Mouse (Mus musculus) hindbrain, embryonic 10.5 days (tissue): ENCODE measurements around the gene Mast4. TPM values are rescaled to one million over a fixed set of nuclear protein-coding genes. Genes with fewer than 3 reads are reported as not detected.

Experiments used
- DNase-seq: peaks from one replicate; pipeline ENCODE4 v3.0.0-alpha.2; 2017; ENCODE audit warnings: low spot score
- H3K27ac ChIP-seq: fragments of 300-500 bp; sonication (generic); 2 replicates; pipeline ENCODE4 v1.5.1; 2016; ENCODE audit warnings: mild to moderate bottlenecking, moderate library complexity
- H3K27me3 ChIP-seq: fragments of 300-500 bp; sonication (generic); 2 replicates; pipeline ENCODE4 v1.6.1; 2016; ENCODE audit warnings: mild to moderate bottlenecking; ENCODE audit not compliant: poor library complexity, insufficient read depth, severe bottlenecking
- H3K36me3 ChIP-seq: fragments of 300-500 bp; sonication (generic); 2 replicates; pipeline ENCODE4 v1.6.1; 2016; ENCODE audit warnings: mild to moderate bottlenecking, moderate library complexity
- H3K4me1 ChIP-seq: fragments of 300-500 bp; sonication (generic); replicated peaks from 2 replicates; pipeline ENCODE4 v1.6.1; 2016; ENCODE audit warnings: mild to moderate bottlenecking
- H3K4me3 ChIP-seq: fragments of 300-500 bp; sonication (generic); 2 replicates; pipeline ENCODE4 v1.5.1; 2016; ENCODE audit warnings: mild to moderate bottlenecking, moderate library complexity
- H3K9me3 ChIP-seq: fragments of 300-500 bp; sonication (generic); 2 replicates; pipeline ENCODE4 v1.6.1; 2016; ENCODE audit warnings: mild to moderate bottlenecking, moderate library complexity
- WGBS: fragments of 180-500 bp; shearing (Covaris S2); methylation state at CpG from one replicate; pipeline ENCODE4 v1.1.7; 2016; 5-methylcytosine and 5-hydroxymethylcytosine counted together
- polyA plus RNA-seq: library from polyadenylated mRNA; unstranded; fragments of >200 nt; fragmentation: Nextera tagmentation; extraction: Ambion mirVana; gene quantifications from 2 replicates; pipeline ENCODE4 v1.2.1, GENCODE M21; 2016

Gene Mast4
- polyA plus RNA-seq, 1 experiment from 2014 or later = 19.3 TPM

GRCm38 (mm10) chr13:103333601-103334391, 501 bp downstream of the Mast4 start:
- under 1% methylated on average over 74 of the region's 74 CpGs for WGBS
- DNase-seq = peak; percentile 76
- Histone ChIP-seq H3K36me3 (no peaks in the 10 kb centered on the region), H3K27me3 (peaks cover 46% of the 10 kb centered on the region), H3K27ac (peak overlapping the region; percentile 81), H3K4me1 (peaks cover 42% of the 10 kb centered on the region), H3K4me3 (peak overlapping the region; percentile 77), H3K9me3 (no peaks in the 10 kb centered on the region)

- peak overlapping the region; percentile 9; the same call in 1 of the 2 replicates for H3K27ac ChIP-seq
- peak overlapping the region; percentile 77 for H3K4me3 ChIP-seq
- H3K27me3 ChIP-seq = peaks cover 46% of the 10 kb centered on the region
- WGBS = 1% methylated on average over 17 of the region's 17 CpGs
- DNase-seq = no peak
- H3K9me3 ChIP-seq = no peaks in the 10 kb centered on the region
- no peaks in the 10 kb centered on the region for H3K36me3 ChIP-seq
- H3K4me1 ChIP-seq = peaks cover 42% of the 10 kb centered on the region
Observed at GRCm38 (mm10) chr13:103333153-103333552, 1.1 kb downstream of the Mast4 start.

GRCm38 (mm10) chr13:103332731-103333130, 1.6 kb downstream of the Mast4 start:
- Histone ChIP-seq H3K4me3 (peak overlapping the region; percentile 77), H3K27ac (no peak overlapping the region), H3K36me3 (no peaks in the 10 kb centered on the region), H3K27me3 (peaks cover 46% of the 10 kb centered on the region), H3K9me3 (no peaks in the 10 kb centered on the region), H3K4me1 (peaks cover 42% of the 10 kb centered on the region)
- WGBS = 4% methylated on average over 9 of the region's 9 CpGs
- DNase-seq = peak; percentile 36

- Histone ChIP-seq H3K4me1 (peaks cover 39% of the 10 kb centered on the region), H3K36me3 (no peaks in the 10 kb centered on the region), H3K27ac (no peak overlapping the region), H3K9me3 (no peaks in the 10 kb centered on the region), H3K4me3 (no peak overlapping the region), H3K27me3 (peaks cover 43% of the 10 kb centered on the region)
- 58% methylated on average over 7 of the region's 7 CpGs for WGBS
- DNase-seq = no peak
Observed at GRCm38 (mm10) chr13:103331096-103331495, 3.2 kb downstream of the Mast4 start.

- 0 out of 2 replicates have a peak, but pooled peaks cover 4% of the 10 kb centered on the region for H3K9me3 ChIP-seq
- peaks cover 22% of the 10 kb centered on the region for H3K27me3 ChIP-seq
- peaks cover 13% of the 10 kb centered on the region for H3K4me1 ChIP-seq
- DNase-seq = no peak
- H3K36me3 ChIP-seq = no peaks in the 10 kb centered on the region
- WGBS = 85% methylated on average over 16 of the region's 16 CpGs
- no peak overlapping the region for H3K4me3 ChIP-seq
- no peak overlapping the region for H3K27ac ChIP-seq
Observed at GRCm38 (mm10) chr13:103328299-103328698, 6.0 kb downstream of the Mast4 start.

- Histone ChIP-seq H3K4me3 (no peak overlapping the region), H3K9me3 (0 out of 2 replicates have a peak, but pooled peaks cover 7% of the 10 kb centered on the region), H3K4me1 (peaks cover 8% of the 10 kb centered on the region), H3K36me3 (no peaks in the 10 kb centered on the region), H3K27me3 (peaks cover 17% of the 10 kb centered on the region), H3K27ac (no peak overlapping the region)
- WGBS = 81% methylated on average over 9 of the region's 9 CpGs
- DNase-seq = no peak
Observed at GRCm38 (mm10) chr13:103327843-103328242, 6.5 kb downstream of the Mast4 start.

- Histone ChIP-seq H3K4me1 (no peaks in the 10 kb centered on the region; the same call in 1 of the 2 replicates), H3K27me3 (peaks cover 2% of the 10 kb centered on the region; the same call in 1 of the 2 replicates), H3K36me3 (no peaks in the 10 kb centered on the region), H3K4me3 (no peak overlapping the region), H3K27ac (no peak overlapping the region), H3K9me3 (peaks cover 10% of the 10 kb centered on the region; the same call in 1 of the 2 replicates)
- DNase-seq = no peak
- WGBS = 90% methylated on average over 13 of the region's 13 CpGs
Observed at GRCm38 (mm10) chr13:103326186-103326585, 8.1 kb downstream of the Mast4 start.

- H3K9me3 ChIP-seq = peaks cover 10% of the 10 kb centered on the region; the same call in 1 of the 2 replicates
- 75% methylated on average over 9 of the region's 9 CpGs for WGBS
- H3K36me3 ChIP-seq = no peaks in the 10 kb centered on the region
- no peaks in the 10 kb centered on the region for H3K27me3 ChIP-seq
- peaks cover 24% of the 10 kb centered on the region for H3K4me1 ChIP-seq
- no peak for DNase-seq
- no peak overlapping the region for H3K4me3 ChIP-seq
- no peak overlapping the region for H3K27ac ChIP-seq
Observed at GRCm38 (mm10) chr13:103319881-103320280, 14.4 kb downstream of the Mast4 start.

- Histone ChIP-seq H3K27ac (no peak overlapping the region), H3K9me3 (peaks cover 10% of the 10 kb centered on the region; the same call in 1 of the 2 replicates), H3K36me3 (no peaks in the 10 kb centered on the region), H3K4me1 (peaks cover 28% of the 10 kb centered on the region), H3K4me3 (no peak overlapping the region), H3K27me3 (no peaks in the 10 kb centered on the region)
- 10% methylated on average over 3 of the region's 3 CpGs for WGBS
- DNase-seq = no peak
Observed at GRCm38 (mm10) chr13:103319317-103319716, 15.0 kb downstream of the Mast4 start.

GRCm38 (mm10) chr13:103316777-103317367, 17.4 kb downstream of the Mast4 start:
- H3K4me3 ChIP-seq = no peak overlapping the region
- 53% methylated on average over 3 of the region's 3 CpGs for WGBS
- no peaks in the 10 kb centered on the region for H3K36me3 ChIP-seq
- no peaks in the 10 kb centered on the region for H3K9me3 ChIP-seq
- H3K27me3 ChIP-seq = no peaks in the 10 kb centered on the region
- H3K4me1 ChIP-seq = peaks cover 28% of the 10 kb centered on the region
- H3K27ac ChIP-seq = no peak overlapping the region
- DNase-seq = no peak

- no peak overlapping the region for H3K27ac ChIP-seq
- H3K9me3 ChIP-seq = no peaks in the 10 kb centered on the region
- no peaks in the 10 kb centered on the region for H3K36me3 ChIP-seq
- DNase-seq = no peak
- H3K4me3 ChIP-seq = no peak overlapping the region
- WGBS = 35% methylated on average over 10 of the region's 10 CpGs
- no peaks in the 10 kb centered on the region for H3K27me3 ChIP-seq
- H3K4me1 ChIP-seq = peaks cover 28% of the 10 kb centered on the region
Observed at GRCm38 (mm10) chr13:103315113-103315708, 19.1 kb downstream of the Mast4 start.

- no peaks in the 10 kb centered on the region for H3K36me3 ChIP-seq
- no peaks in the 10 kb centered on the region for H3K9me3 ChIP-seq
- DNase-seq = no peak
- WGBS = 94% methylated on average over 4 of the region's 4 CpGs
- no peak overlapping the region for H3K4me3 ChIP-seq
- H3K27ac ChIP-seq = no peak overlapping the region
- H3K4me1 ChIP-seq = peaks cover 10% of the 10 kb centered on the region; the same call in 1 of the 2 replicates
- no peaks in the 10 kb centered on the region for H3K27me3 ChIP-seq
Observed at GRCm38 (mm10) chr13:103308296-103308695, 26.0 kb downstream of the Mast4 start.

GRCm38 (mm10) chr13:103303826-103304225, 30.5 kb downstream of the Mast4 start:
- no peak for DNase-seq
- H3K9me3 ChIP-seq = no peaks in the 10 kb centered on the region
- no peaks in the 10 kb centered on the region for H3K36me3 ChIP-seq
- H3K4me1 ChIP-seq = peaks cover 17% of the 10 kb centered on the region
- H3K4me3 ChIP-seq = no peak overlapping the region
- WGBS = 87% methylated on average over 9 of the region's 9 CpGs
- no peak overlapping the region for H3K27ac ChIP-seq
- H3K27me3 ChIP-seq = no peaks in the 10 kb centered on the region
